Mouse (Mus musculus): ENCODE measurements at regions not wholly inside any gene's neighbourhood (a gene's known extent, or its start where the extent isn't known, plus 50 kb on each side); places are given as distances from the start of the nearest gene placed in this dataset.

- no peak for DNase-seq (ENCODE audit: low read depth, low spot score)
Measured at GRCm38 (mm10) chr9:41834487-41835404, 289.4 kb downstream of the Sorl1 start.

GRCm38 (mm10) chr9:41833408-41833807, 290.7 kb downstream of the Sorl1 start:
- peak; percentile 61 for DNase-seq (ENCODE audit: low read depth, low spot score)

DNA sequence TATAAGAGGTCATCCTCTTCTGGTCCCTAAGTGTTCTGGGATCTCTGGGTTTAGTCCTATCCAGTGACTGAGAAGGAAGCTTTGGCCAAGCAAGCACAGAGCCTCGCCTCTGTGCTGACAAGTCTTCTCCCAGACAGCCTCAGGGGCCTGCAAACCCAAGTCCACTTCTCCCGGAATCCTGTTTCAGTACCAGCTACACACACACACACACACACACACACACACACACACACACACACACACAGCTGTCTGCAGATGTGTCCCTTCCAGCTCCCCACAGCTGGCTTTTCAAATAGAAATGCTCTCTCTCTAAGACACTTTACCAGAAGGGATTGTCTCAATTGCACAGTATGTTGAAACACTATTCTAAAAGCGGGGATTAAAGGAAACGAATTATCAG, 296.7 kb downstream of the Sorl1 start:
- no peak for DNase-seq (ENCODE audit: low read depth, low spot score)

DNA sequence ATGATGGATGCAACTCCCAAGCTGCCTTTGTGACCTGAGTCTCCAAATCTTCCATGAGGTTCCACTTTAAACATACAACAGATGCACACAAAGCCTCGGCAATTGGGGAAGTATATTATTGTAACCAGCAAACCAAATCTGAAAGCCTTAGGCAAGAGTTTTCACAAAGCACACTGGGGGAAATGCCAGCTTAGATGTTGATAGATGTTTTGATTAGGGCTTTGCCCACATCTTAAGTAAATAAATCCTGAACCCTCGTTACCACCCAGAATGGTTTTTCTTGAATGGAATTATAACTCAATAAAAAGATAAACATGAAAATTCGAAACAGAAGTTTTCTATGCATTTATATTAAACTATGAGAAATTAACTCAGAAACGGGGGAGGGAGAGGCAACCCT, 302.7 kb downstream of the Sorl1 start:
- no peak for DNase-seq (ENCODE audit: low read depth, low spot score)

DNA sequence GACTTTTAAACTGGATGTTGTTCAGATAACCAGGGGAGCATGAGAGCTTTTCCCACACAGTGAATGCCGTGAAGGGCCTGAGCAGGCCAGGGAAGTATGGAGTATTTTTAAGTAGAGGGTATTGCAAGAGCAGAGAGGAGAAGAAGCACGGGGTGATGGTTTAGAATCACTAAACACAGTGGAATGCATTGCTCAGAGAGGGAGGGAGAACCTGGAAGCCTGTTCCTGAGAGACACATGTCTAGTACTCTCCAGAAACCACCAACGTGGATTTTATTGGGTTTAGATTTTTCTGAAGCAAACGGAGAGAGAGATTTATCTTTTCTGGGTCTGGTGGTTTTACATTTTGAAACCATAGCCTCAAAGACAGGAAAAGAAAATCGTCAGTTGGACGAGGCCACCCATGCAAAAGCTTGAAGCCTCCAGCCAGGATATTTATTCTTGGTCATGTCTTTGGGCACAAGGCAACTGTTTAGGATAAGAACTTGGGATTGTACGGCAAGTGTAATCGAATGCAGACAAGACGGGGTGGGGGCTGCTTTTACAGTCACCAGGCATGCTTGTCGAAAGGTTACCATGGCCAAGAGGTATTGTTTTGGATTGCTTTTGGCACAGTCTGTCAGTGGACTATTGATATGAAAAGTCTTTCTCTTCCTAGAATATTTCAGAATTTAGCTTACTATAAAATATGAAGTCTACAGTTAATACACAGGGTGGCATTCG, 306.2 kb downstream of the Sorl1 start:
- DNase-seq (ENCODE audit: low read depth, low spot score), result no peak

GRCm38 (mm10) chr9:41815921-41816320, 308.2 kb downstream of the Sorl1 start:
- DNase-seq (ENCODE audit: low read depth, low spot score), result no peak

GRCm38 (mm10) chr9:41809291-41809690, 314.8 kb downstream of the Sorl1 start:
- peak; percentile 26 for DNase-seq (ENCODE audit: low read depth, low spot score)

DNA sequence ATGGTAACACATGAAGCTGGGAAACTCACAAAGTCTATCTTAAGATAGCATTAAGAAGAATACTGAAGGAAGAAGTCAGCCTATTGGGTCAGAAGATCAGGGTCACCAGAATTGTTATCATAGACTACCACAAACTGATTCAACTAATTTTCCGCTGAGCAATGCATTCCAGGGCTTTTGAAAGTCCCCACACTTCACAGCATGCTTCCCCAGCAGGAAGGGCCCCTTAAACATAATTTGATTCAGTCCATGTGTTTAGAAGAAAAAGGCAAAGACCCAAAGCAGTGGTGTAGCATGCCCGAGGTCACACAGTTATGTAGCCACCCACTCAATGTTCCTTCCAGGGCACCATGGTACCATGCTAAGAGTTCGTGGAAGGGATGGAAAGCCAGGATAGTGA, 315.3 kb downstream of the Sorl1 start:
- DNase-seq (ENCODE audit: low read depth, low spot score), result no peak

DNA sequence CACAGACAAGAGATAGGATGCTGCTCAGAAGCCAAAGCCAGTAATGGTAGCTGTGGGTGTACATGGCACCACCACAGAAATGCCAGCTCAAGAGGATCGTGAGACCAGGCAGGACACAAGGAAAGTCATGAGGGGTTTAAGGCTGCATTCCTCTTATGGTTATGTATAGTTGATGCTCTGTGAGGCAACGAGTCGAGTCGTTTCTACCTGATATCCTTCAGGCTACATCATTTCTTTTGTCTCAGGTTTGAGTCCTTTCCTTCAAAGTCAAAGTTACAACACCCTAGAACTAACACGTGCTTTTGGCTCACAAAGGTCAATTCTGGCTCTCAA, 317.8 kb downstream of the Sorl1 start:
- no peak for DNase-seq (ENCODE audit: low read depth, low spot score)

- DNase-seq (ENCODE audit: low read depth, low spot score), result peak; percentile 27
Measured at GRCm38 (mm10) chr9:41805491-41806288, 318.4 kb downstream of the Sorl1 start.

- DNase-seq (ENCODE audit: low read depth, low spot score), result peak; percentile 44
Measured at GRCm38 (mm10) chr9:41804711-41805331, 319.3 kb downstream of the Sorl1 start.

DNA sequence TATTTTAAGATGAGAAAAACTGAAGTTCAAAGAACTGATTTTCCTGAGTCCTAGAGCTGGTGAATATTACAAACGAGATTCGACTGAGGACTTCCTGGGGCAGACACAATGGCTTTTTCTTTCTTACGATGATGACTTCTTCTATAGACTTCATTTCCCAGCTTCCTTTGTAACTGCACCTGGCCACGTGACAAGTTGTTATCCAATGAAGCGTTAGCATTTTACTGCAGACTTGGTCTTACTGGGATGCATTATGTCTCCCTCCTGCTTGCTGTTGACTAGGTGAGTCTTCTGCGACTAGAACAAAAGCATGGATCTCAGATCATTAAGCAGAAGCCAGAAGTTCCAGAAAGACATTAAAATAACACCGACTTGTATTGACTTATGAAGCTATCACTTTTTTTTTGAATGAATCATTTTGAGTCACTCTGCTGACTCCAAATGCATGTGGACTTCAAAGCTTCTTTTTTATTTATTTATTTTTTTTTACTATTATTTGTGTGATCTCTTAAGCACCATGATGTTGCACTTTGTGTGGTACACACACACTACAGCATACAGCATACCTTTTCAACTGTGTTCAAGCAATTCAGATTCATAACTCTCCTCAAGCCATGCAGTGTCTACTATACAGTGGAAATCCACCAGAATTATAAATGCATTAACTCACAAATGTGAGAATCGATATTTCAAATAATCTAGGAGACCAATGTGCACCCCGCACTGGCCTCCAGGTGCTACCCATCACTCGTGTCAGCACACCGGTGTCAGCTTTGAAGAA, 320.2 kb downstream of the Sorl1 start:
- DNase-seq (ENCODE audit: low read depth, low spot score), result peak; percentile 70

- DNase-seq (ENCODE audit: low read depth, low spot score), result no peak
Measured at GRCm38 (mm10) chr9:41801376-41801775, 322.7 kb downstream of the Sorl1 start.

DNA sequence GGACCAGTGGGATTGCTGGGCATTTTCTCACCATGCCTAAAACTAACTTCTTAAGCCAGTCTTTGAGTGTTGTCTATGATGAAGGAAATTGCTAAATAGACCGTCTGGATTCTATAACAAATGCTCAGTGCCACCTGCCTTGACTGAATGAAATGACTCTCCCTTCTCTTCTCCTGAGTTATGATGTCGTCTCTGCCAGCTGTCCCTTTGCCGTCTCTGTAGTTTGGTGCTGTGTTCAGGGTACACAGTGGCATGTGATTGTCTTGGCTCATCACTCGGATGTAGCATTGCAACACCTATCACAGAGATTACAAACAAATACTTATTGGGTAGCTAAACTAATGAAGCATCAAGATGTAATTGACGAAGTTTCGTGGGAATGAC, 331.3 kb downstream of the Sorl1 start:
- DNase-seq (ENCODE audit: low read depth, low spot score), result no peak

- DNase-seq (ENCODE audit: low read depth, low spot score), result no peak
Measured at GRCm38 (mm10) chr9:41792173-41792829, 331.8 kb downstream of the Sorl1 start.

DNA sequence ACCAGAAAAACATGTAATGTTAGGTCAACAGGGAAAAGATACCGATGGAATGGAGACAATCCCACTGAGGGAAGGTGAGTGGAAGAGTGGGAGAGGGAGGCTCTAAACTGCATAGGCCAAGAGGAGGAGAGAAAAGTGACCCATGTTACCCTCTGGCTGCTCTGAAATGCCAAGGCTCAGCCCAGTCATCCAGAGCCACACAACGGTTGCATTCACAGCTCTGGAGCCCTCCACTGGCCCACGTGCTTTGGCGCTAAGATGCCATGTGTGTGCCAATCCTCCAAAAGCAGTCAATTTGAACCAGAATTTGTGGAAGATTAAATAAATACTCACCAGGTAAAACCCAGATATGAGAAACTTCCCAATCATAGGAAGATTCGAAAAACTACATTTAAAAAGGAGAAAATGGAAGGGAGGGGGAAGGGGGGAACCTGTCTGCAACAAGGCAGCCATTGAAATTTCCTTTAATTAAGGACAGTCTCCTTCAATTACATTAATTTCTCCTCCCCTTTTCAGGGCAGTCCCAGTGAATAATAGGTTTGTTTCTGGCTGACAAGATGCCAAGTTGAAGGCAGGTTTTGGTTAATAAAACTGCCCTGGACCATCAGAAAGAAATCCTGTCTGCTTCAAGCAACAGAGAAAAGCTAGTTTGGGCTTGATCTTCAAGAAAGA, 332.5 kb downstream of the Sorl1 start:
- DNase-seq (ENCODE audit: low read depth, low spot score), result no peak

GRCm38 (mm10) chr9:41785131-41785530, 339.0 kb downstream of the Sorl1 start:
- no peak for DNase-seq (ENCODE audit: low read depth, low spot score)

- DNase-seq (ENCODE audit: low read depth, low spot score), result no peak
Measured at GRCm38 (mm10) chr9:41772281-41772902, 351.7 kb downstream of the Sorl1 start.

DNA sequence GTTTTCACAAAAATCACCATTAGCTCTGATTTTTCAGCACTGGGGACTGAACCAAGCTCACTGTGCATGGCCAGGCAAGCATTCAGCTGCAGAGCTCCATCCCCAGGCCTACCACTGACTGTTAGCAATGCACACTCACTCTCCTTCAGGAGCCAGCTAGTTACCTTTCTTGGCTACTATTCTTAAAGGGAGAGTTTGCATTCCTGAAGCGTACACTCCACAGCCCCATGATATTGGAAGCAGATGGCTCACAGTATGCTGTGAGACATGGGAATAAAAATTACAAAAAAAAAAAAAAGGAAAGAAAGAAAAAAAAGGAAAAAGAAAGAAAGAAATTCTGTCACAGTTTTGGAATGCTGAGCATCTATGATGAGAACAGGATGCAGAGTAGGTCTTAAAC, 352.8 kb downstream of the Sorl1 start:
- DNase-seq (ENCODE audit: low read depth, low spot score), result no peak
